Mouse (Mus musculus) kidney, adult 2 months (tissue): ENCODE data around the gene Fyn. TPM values are rescaled to one million over a fixed set of nuclear protein-coding genes. Genes with fewer than 3 reads are reported as not detected.

Experiments used
- DNase-seq: peaks from one replicate; pipeline ENCODE4 v3.0.0; 2021
- H3K27ac ChIP-seq: fragments of 200-500 bp; 2 replicates; pipeline ENCODE4 v1.5.1; 2012; ENCODE audit warnings: low read depth, low read length, control low read depth, inconsistent platforms; ENCODE audit not compliant: insufficient read depth
- H3K27me3 ChIP-seq: fragments of 200-500 bp; replicated peaks from 2 replicates; pipeline ENCODE4 v1.6.1; 2012; ENCODE audit warnings: mild to moderate bottlenecking, moderate library complexity, low read length, inconsistent platforms; ENCODE audit not compliant: control insufficient read depth, insufficient read depth
- H3K36me3 ChIP-seq: fragments of 200-500 bp; 2 replicates; pipeline ENCODE4 v1.6.1; 2012; ENCODE audit warnings: mild to moderate bottlenecking, moderate library complexity, low read length, inconsistent platforms; ENCODE audit not compliant: control insufficient read depth, insufficient read depth
- H3K4me1 ChIP-seq: fragments of 200-500 bp; 2 replicates; pipeline ENCODE4 v1.6.1; 2011; ENCODE audit warnings: low read length; ENCODE audit not compliant: control insufficient read depth, insufficient read depth
- H3K4me3 ChIP-seq: fragments of 200-500 bp; 2 replicates; pipeline ENCODE4 v1.5.1; 2011; ENCODE audit warnings: mild to moderate bottlenecking, low read depth, low read length, control low read depth; ENCODE audit not compliant: insufficient read depth
- CTCF ChIP-seq: fragments of 200-500 bp; conservative IDR thresholded peaks from 2 replicates; pipeline ENCODE4 v1.5.1; 2011; ENCODE audit warnings: low read depth, mild to moderate bottlenecking, control low read depth, low read length, moderate library complexity, mixed read lengths; ENCODE audit not compliant: insufficient read depth, insufficient read length
- POLR2A ChIP-seq: fragments of 200-500 bp; IDR thresholded peaks from one replicate; pipeline ENCODE4 v1.6.1; 2011; ENCODE audit warnings: low read depth, low read length, control low read depth
- WGBS: fragments of 180-500 bp; shearing (Covaris S2); methylation state at CpG from one replicate; pipeline ENCODE4 v1.1.7; 2018; 5-methylcytosine and 5-hydroxymethylcytosine counted together
- polyA plus RNA-seq: library from polyadenylated mRNA; depleted of rRNA; stranded (reverse); fragments of >200 nt; gene quantifications from 2 replicates; pipeline ENCODE4 v1.2.3, GENCODE M21; 2012

Gene Fyn
- polyA plus RNA-seq, 1 experiment = 12.9 TPM

GRCm38 (mm10) chr10:39582385-39582784, 213.7 kb downstream of the Fyn start:
- Histone ChIP-seq H3K36me3 (no peaks in the 10 kb centered on the region), H3K4me3 (no peak overlapping the region), H3K4me1 (no peaks in the 10 kb centered on the region), H3K27ac (no peak overlapping the region), H3K27me3 (no peaks in the 10 kb centered on the region)
- TF ChIP-seq CTCF = no peak
- no peak for TF ChIP-seq POLR2A
- 89% methylated on average over 2 of the region's 2 CpGs for WGBS
- no peak for DNase-seq

- H3K4me3 ChIP-seq = no peak overlapping the region
- DNase-seq = no peak
- WGBS = 88% methylated on average over 12 of the region's 12 CpGs
Measured at GRCm38 (mm10) chr10:39583718-39584117, 215.1 kb downstream of the Fyn start.

GRCm38 (mm10) chr10:39587290-39587925, 218.8 kb downstream of the Fyn start:
- no peak overlapping the region for H3K27ac ChIP-seq
- H3K4me1 ChIP-seq = no peaks in the 10 kb centered on the region
- DNase-seq = no peak
- WGBS = 67% methylated on average over 5 of the region's 5 CpGs
- no peaks in the 10 kb centered on the region for H3K36me3 ChIP-seq
- no peaks in the 10 kb centered on the region for H3K27me3 ChIP-seq
- no peak for TF ChIP-seq POLR2A
- no peak for TF ChIP-seq CTCF
- H3K4me3 ChIP-seq = no peak overlapping the region

More at GRCm38 (mm10) chr10:39583718-39584117, 215.1 kb downstream of the Fyn start:
- Histone ChIP-seq H3K4me1 (no peaks in the 10 kb centered on the region), H3K36me3 (no peaks in the 10 kb centered on the region), H3K27ac (no peak overlapping the region), H3K27me3 (no peaks in the 10 kb centered on the region)
- TF ChIP-seq CTCF (no peak), POLR2A (no peak)

GRCm38 (mm10) chr10:39587973-39588746, 219.5 kb downstream of the Fyn start:
- H3K4me3 ChIP-seq = no peak overlapping the region
- no peaks in the 10 kb centered on the region for H3K36me3 ChIP-seq
- no peaks in the 10 kb centered on the region for H3K27me3 ChIP-seq
- DNase-seq = no peak
- TF ChIP-seq CTCF (no peak), POLR2A (no peak)
- H3K27ac ChIP-seq = no peak overlapping the region
- 84% methylated on average over 8 of the region's 8 CpGs for WGBS
- no peaks in the 10 kb centered on the region for H3K4me1 ChIP-seq

- H3K36me3 ChIP-seq = no peaks in the 10 kb centered on the region
- H3K4me3 ChIP-seq = peak overlapping the region; percentile 36; the same call in 1 of the 2 replicates
- H3K27ac ChIP-seq = no peak overlapping the region
- no peak for TF ChIP-seq POLR2A
- TF ChIP-seq CTCF = no peak
- H3K4me1 ChIP-seq = no peaks in the 10 kb centered on the region
- DNase-seq = no peak
- no peaks in the 10 kb centered on the region for H3K27me3 ChIP-seq
- WGBS = 58% methylated on average over 19 of the region's 19 CpGs
Measured at GRCm38 (mm10) chr10:39589765-39590546, 221.3 kb downstream of the Fyn start.

GRCm38 (mm10) chr10:39590629-39591028, 222.0 kb downstream of the Fyn start:
- Histone ChIP-seq H3K27ac (no peak overlapping the region), H3K27me3 (no peaks in the 10 kb centered on the region), H3K4me3 (peak overlapping the region; percentile 36; the same call in 1 of the 2 replicates), H3K4me1 (no peaks in the 10 kb centered on the region), H3K36me3 (no peaks in the 10 kb centered on the region)
- no peak for DNase-seq
- TF ChIP-seq POLR2A = no peak
- no peak for TF ChIP-seq CTCF
- 66% methylated on average over 10 of the region's 10 CpGs for WGBS
